Mouse (Mus musculus): ENCODE data around the gene Akr1a1.

GRCm38 (mm10) chr4:116693785-116694184, 42.3 kb upstream of the Akr1a1 start:
- TF ChIP-seq EP300 (IDR thresholded peaks at IDR 0.05; ENCODE audit: low read depth) (no peak), CTCF (IDR thresholded peaks at IDR 0.05; ENCODE audit: low read depth) (no peak)

Measured in liver, embryonic 14.5 days (tissue).